Mouse (Mus musculus): ENCODE measurements around the gene Pmepa1.

DNA sequence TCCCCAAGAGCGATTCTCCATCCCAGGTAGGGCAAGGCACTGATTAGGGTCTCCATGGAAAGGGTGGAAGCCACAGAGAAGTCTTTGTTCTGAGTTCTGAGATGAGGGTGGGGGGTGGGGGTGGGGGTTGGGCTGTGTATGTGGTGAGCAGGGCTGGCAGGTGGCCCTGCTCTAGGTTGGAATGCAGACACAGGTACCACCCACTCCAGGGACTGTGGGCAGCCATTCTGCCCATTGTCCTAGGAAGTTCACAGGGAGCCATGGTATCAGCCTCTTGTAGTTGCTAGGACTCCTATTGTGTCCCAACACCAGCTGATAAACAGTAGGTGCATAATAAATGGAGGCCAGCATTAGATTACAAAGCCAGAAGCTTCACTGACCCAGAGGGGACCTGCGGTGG is 29.1 kb downstream of the Pmepa1 start:
- no peak for TF ChIP-seq CTCF (IDR thresholded peaks at IDR 0.05; ENCODE audit: low read depth, low read length)
- TF ChIP-seq POLR2A (IDR thresholded peaks at IDR 0.05; ENCODE audit: insufficient read depth, low read length) = no peak
